Mouse (Mus musculus): ENCODE results near the gene Ccdc144b. TPM values are rescaled to one million over a fixed set of nuclear protein-coding genes. Genes with fewer than 3 reads are reported as not detected.

Gene Ccdc144b
- polyA plus RNA-seq, 1 experiment from 2014 or later, result not detected

- Histone ChIP-seq H3K27me3 (replicated peaks) (no peaks in the 10 kb centered on the region), H3K9ac (no peak overlapping the region), H3K4me1 (no peaks in the 10 kb centered on the region), H3K27ac (no peak overlapping the region), H3K4me3 (no peak overlapping the region), H3K4me2 (replicated peaks) (no peak overlapping the region), H3K36me3 (no peaks in the 10 kb centered on the region), H3K9me3 (no peaks in the 10 kb centered on the region)
- WGBS, result 69% methylated on average over 4 of the region's 4 CpGs
- no peak for ATAC-seq (ENCODE audit: low FRiP score, low read depth)
Observed at GRCm38 (mm10) chr3:36008411-36009154, 44.8 kb downstream of the Ccdc144b start.

GRCm38 (mm10) chr3:36004028-36004895, 49.1 kb downstream of the Ccdc144b start:
- no peak overlapping the region for H3K9ac ChIP-seq
- no peak overlapping the region for H3K27ac ChIP-seq
- ATAC-seq (ENCODE audit: low FRiP score, low read depth), result no peak
- no peaks in the 10 kb centered on the region for H3K27me3 ChIP-seq (replicated peaks)
- H3K4me3 ChIP-seq, result no peak overlapping the region
- WGBS, result 74% methylated on average over 4 of the region's 4 CpGs
- H3K4me1 ChIP-seq, result peaks cover 5% of the 10 kb centered on the region
- no peaks in the 10 kb centered on the region for H3K36me3 ChIP-seq
- no peak overlapping the region for H3K4me2 ChIP-seq (replicated peaks)
- no peaks in the 10 kb centered on the region for H3K9me3 ChIP-seq

DNA sequence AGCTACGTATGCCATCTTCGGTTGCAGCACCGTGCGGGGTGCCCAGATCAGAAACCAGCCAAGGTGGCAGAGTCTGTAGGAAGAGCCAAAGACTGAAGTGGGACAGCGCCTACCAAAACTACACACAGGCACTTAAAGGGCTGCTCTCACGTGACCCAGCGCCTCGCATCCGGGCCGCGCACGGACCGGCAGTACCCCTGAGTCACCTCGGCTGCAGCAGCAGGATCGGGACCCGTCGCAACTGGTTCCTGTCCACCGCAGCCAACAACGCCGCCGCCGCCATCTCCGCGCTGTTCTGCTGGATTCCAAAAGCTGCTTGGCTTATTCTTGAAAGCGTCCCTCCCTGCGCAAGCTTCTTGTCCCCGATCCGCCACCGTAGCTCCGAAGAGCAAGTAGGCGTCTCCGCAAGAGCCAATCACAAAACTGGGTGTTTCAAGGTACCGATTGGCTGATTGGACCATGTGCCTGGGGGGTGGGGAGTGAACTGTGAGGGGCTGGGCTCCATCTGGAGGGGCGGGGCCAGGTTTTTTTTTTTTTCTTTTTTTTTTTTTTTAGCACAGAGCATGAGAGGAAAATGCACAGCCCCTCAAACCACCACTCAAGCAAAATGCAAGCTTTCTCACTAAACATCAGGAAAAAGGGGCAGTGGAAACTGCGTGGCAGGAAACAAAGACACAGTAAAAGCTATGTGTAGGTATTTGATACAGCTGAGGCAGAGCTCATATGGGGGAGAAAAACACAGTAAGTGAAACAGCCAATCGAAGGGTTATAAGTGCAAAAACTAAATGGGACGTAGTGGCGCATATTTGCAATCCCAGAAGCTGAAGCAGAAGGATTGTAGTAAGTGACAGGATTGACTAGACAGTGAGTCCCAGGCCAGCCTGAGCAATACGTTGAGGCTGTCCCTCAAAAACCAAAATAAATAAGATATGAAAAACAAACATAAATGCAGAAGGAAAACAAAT, 52.8 kb downstream of the Ccdc144b start, which contains the start of gene Mccc1:
Gene Mccc1 (minus strand): TSS at position 404 of the 965 bp plus-strand sequence.
- Histone ChIP-seq H3K9ac (peak within 1 kb of the TSS; percentile 76), H3K4me2 (replicated peaks) (peak within 1 kb of the TSS; percentile 77), H3K9me3 (no peaks in the 10 kb centered on the region), H3K4me3 (peak within 1 kb of the TSS; percentile 70), H3K36me3 (no peaks in the 10 kb centered on the region), H3K27ac (peak within 1 kb of the TSS; percentile 76), H3K4me1 (peaks cover 5% of the 10 kb centered on the region), H3K27me3 (replicated peaks) (no peaks in the 10 kb centered on the region)
- 6% methylated on average over 39 of the region's 39 CpGs for WGBS
- ATAC-seq (ENCODE audit: low FRiP score, low read depth), result peak; percentile 100

GRCm38 (mm10) chr3:35994552-35995531, 58.5 kb downstream of the Ccdc144b start:
- Histone ChIP-seq H3K4me1 (peaks cover 4% of the 10 kb centered on the region), H3K36me3 (peaks cover 23% of the 10 kb centered on the region), H3K27me3 (replicated peaks) (no peaks in the 10 kb centered on the region), H3K9me3 (no peaks in the 10 kb centered on the region), H3K4me2 (replicated peaks) (no peak overlapping the region), H3K9ac (no peak overlapping the region), H3K27ac (no peak overlapping the region), H3K4me3 (no peak overlapping the region)
- ATAC-seq (ENCODE audit: low FRiP score, low read depth), result no peak
- 67% methylated on average over 11 of the region's 11 CpGs for WGBS

DNA sequence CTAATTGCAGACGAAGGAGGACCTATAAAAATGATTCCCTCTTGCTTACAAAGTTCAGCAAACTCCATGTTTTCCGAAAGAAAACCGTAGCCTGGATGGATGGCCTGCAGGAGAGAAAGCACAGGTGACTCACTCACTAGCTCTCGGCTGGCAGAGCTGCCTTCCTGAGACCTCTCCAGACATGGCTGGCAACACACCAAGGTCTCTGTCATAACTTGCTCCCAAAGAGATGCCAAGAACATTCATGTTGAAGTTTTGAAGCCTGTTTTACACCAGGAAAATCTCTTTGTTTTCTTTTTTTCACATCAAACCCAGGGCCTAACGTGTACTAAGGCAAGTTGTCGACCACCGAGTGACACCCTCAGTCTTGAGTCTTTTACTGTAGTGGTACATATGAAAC, 62.6 kb downstream of the Ccdc144b start:
- H3K27me3 ChIP-seq (replicated peaks), result no peaks in the 10 kb centered on the region
- WGBS, result 96% methylated on average over 7 of the region's 7 CpGs

DNA sequence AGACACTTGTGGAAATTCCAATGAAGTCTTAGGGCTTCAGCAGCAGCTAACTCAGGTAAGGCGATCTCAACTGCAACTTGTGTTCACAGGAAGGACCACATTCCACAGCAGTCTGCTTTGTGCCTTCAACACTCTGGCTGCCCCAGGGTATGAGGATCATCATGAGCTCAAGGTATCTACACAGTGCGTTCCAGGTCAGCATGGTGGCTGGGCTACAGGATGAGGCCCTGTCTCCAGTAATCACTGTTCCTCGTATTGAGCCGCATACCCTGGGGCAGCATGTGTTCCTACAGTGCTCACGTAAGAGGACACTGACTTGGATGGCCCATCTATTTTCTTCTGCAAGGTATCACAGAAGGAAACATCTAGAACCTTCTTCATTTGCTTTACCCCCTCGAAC, 65.3 kb downstream of the Ccdc144b start:
- Histone ChIP-seq H3K36me3 (peaks cover 62% of the 10 kb centered on the region), H3K9me3 (no peaks in the 10 kb centered on the region), H3K27me3 (replicated peaks) (no peaks in the 10 kb centered on the region), H3K9ac (no peak overlapping the region), H3K4me3 (no peak overlapping the region), H3K4me2 (replicated peaks) (no peak overlapping the region), H3K27ac (no peak overlapping the region), H3K4me1 (no peaks in the 10 kb centered on the region)
- no peak for ATAC-seq (ENCODE audit: low FRiP score, low read depth)
- 93% methylated on average over 6 of the region's 6 CpGs for WGBS

More for the DNA sequence above, 62.6 kb downstream of the Ccdc144b start:
- Histone ChIP-seq H3K27ac (no peak overlapping the region), H3K4me1 (no peaks in the 10 kb centered on the region), H3K36me3 (peaks cover 55% of the 10 kb centered on the region), H3K9ac (no peak overlapping the region), H3K9me3 (no peaks in the 10 kb centered on the region), H3K4me3 (no peak overlapping the region), H3K4me2 (replicated peaks) (no peak overlapping the region)
- ATAC-seq (ENCODE audit: low FRiP score, low read depth), result no peak

- no peak overlapping the region for H3K4me3 ChIP-seq
- no peak overlapping the region for H3K9ac ChIP-seq
- ATAC-seq (ENCODE audit: low FRiP score, low read depth), result no peak
- peaks cover 69% of the 10 kb centered on the region for H3K36me3 ChIP-seq
- H3K27ac ChIP-seq, result no peak overlapping the region
- WGBS, result 90% methylated on average over 6 of the region's 6 CpGs
- no peaks in the 10 kb centered on the region for H3K27me3 ChIP-seq (replicated peaks)
- H3K9me3 ChIP-seq, result no peaks in the 10 kb centered on the region
- no peaks in the 10 kb centered on the region for H3K4me1 ChIP-seq
- H3K4me2 ChIP-seq (replicated peaks), result no peak overlapping the region
Observed at GRCm38 (mm10) chr3:35986266-35986665, 67.1 kb downstream of the Ccdc144b start.

GRCm38 (mm10) chr3:35973551-35973950, 79.8 kb downstream of the Ccdc144b start:
- ATAC-seq (ENCODE audit: low FRiP score, low read depth), result no peak
- 77% methylated on average over 7 of the region's 7 CpGs for WGBS
- Histone ChIP-seq H3K27me3 (replicated peaks) (no peaks in the 10 kb centered on the region), H3K4me2 (replicated peaks) (no peak overlapping the region), H3K4me1 (no peaks in the 10 kb centered on the region), H3K9ac (no peak overlapping the region), H3K36me3 (peaks cover 59% of the 10 kb centered on the region), H3K4me3 (no peak overlapping the region), H3K9me3 (no peaks in the 10 kb centered on the region), H3K27ac (no peak overlapping the region)

DNA sequence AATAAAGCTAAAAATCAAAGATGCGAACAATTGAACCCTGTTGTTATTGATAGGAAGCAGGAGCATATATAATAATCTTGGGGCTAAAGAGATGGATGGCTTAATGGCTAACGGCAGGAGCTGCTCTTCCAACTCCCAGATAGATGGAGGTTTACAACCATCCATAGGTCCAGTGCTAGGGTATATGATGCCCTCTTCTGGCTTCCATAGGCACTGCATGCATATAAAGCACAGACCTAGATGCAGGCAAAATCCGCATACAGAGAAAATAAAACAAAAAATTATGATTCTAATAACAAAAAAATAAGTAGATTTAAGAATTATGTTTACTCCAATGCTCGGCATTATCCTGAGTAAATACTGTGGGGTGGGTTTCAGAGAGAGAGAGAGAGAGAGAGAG, 80.4 kb downstream of the Ccdc144b start:
- WGBS, result 81% methylated on average over 4 of the region's 4 CpGs
- Histone ChIP-seq H3K4me2 (replicated peaks) (no peak overlapping the region), H3K27ac (no peak overlapping the region), H3K4me3 (no peak overlapping the region), H3K4me1 (no peaks in the 10 kb centered on the region), H3K27me3 (replicated peaks) (no peaks in the 10 kb centered on the region), H3K9ac (no peak overlapping the region), H3K9me3 (no peaks in the 10 kb centered on the region), H3K36me3 (peaks cover 59% of the 10 kb centered on the region)
- ATAC-seq (ENCODE audit: low FRiP score, low read depth), result no peak

GRCm38 (mm10) chr3:35971149-35971548, 82.2 kb downstream of the Ccdc144b start:
- WGBS, result 95% methylated on average over 12 of the region's 12 CpGs
- H3K4me2 ChIP-seq (replicated peaks), result no peak overlapping the region
- ATAC-seq (ENCODE audit: low FRiP score, low read depth), result no peak
- peaks cover 51% of the 10 kb centered on the region for H3K36me3 ChIP-seq
- no peaks in the 10 kb centered on the region for H3K4me1 ChIP-seq
- no peak overlapping the region for H3K9ac ChIP-seq
- no peak overlapping the region for H3K27ac ChIP-seq
- no peaks in the 10 kb centered on the region for H3K27me3 ChIP-seq (replicated peaks)
- H3K9me3 ChIP-seq, result no peaks in the 10 kb centered on the region
- no peak overlapping the region for H3K4me3 ChIP-seq

DNA sequence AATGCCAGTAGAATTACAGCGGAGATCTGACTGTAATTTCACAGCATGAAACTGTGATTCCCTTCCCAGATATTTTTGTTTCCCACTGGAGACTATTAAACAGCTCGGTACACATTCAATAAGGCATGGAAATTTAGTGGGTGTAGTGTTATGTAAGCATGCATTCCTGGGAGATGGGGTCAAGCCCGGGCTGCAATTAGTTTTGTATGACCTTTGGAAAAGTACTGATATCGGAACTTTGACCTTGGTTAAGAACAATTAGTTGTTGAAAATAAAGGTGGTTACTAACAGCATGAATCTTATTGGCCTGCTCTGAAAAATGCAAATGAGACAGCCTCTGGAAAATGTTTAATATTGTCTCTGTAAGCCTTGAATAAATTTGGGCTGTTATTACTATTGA, 82.9 kb downstream of the Ccdc144b start:
- peaks cover 45% of the 10 kb centered on the region for H3K36me3 ChIP-seq
- no peak overlapping the region for H3K9ac ChIP-seq
- no peak overlapping the region for H3K4me2 ChIP-seq (replicated peaks)
- H3K4me1 ChIP-seq, result no peaks in the 10 kb centered on the region
- H3K4me3 ChIP-seq, result no peak overlapping the region
- H3K9me3 ChIP-seq, result no peaks in the 10 kb centered on the region
- H3K27me3 ChIP-seq (replicated peaks), result no peaks in the 10 kb centered on the region
- no peak overlapping the region for H3K27ac ChIP-seq
- 82% methylated on average over 4 of the region's 4 CpGs for WGBS
- ATAC-seq (ENCODE audit: low FRiP score, low read depth), result no peak

All from neural tube, embryonic 12.5 days (tissue).